Mouse (Mus musculus) CH12.LX (cell line): ENCODE data around the gene Ift27. TPM values are rescaled to one million over a fixed set of nuclear protein-coding genes. Genes with fewer than 3 reads are reported as not detected.

ENCODE experiments used
- DNase-seq: peaks from one replicate; pipeline ENCODE4 v3.0.0-alpha.2; 2013; ENCODE audit errors: extremely low read depth
- H3K27ac ChIP-seq: 2 replicates; pipeline ENCODE4 v1.5.1; 2012; ENCODE audit warnings: low read depth, mild to moderate bottlenecking, control low read depth, moderate library complexity; ENCODE audit not compliant: insufficient read depth
- H3K27me3 ChIP-seq: replicated peaks from 2 replicates; pipeline ENCODE3; 2012; ENCODE audit warnings: inconsistent platforms
- H3K36me3 ChIP-seq, 2 experiments: replicated peaks in 1 of 2; 2 replicates each; pipeline versions ENCODE3 to v1.6.1; 2012; ENCODE audit warnings: inconsistent platforms in 1 of 2, low read length in 1 of 2, mild to moderate bottlenecking in 1 of 2, mixed read lengths in 1 of 2, moderate library complexity in 1 of 2; ENCODE audit not compliant: control insufficient read depth in 1 of 2, insufficient read depth in 1 of 2
- H3K4me1 ChIP-seq, 2 experiments: 2 replicates each; pipeline ENCODE4 v1.6.1; 2012; ENCODE audit warnings: inconsistent platforms in 1 of 2, moderate library complexity in 1 of 2; ENCODE audit not compliant: insufficient read depth in 2 of 2, control insufficient read depth in 1 of 2
- H3K4me2 ChIP-seq: 2 replicates; pipeline ENCODE4 v1.6.1; 2012; ENCODE audit warnings: low read depth, mild to moderate bottlenecking, control low read depth; ENCODE audit not compliant: poor library complexity, insufficient read depth, severe bottlenecking
- H3K4me3 ChIP-seq, 3 experiments: fragments of 150-350 bp in 1 of 3; sonication (generic) in 1 of 3; replicated peaks in 1 of 3; 2 replicates each; pipeline versions ENCODE3 to v1.5.1; 2011 to 2012; ENCODE audit warnings: low read depth in 2 of 3, low read length in 2 of 3, mild to moderate bottlenecking in 2 of 3, moderate library complexity in 2 of 3, control low read depth in 1 of 3, improper control_type of control experiment in 1 of 3, inconsistent platforms in 1 of 3, mixed read lengths in 1 of 3; ENCODE audit not compliant: poor library complexity in 1 of 3
- H3K79me2 ChIP-seq: replicated peaks from 2 replicates; pipeline ENCODE4 v1.6.1; 2012; ENCODE audit warnings: mild to moderate bottlenecking, moderate library complexity; ENCODE audit not compliant: control insufficient read depth, poor library complexity, insufficient read depth, severe bottlenecking; ENCODE audit errors: extremely low read depth
- H3K9ac ChIP-seq: 2 replicates; pipeline ENCODE4 v1.6.1; 2012; ENCODE audit warnings: low read depth, mild to moderate bottlenecking, control low read depth, moderate library complexity; ENCODE audit not compliant: insufficient read depth
- H3K9me3 ChIP-seq: replicated peaks from 2 replicates; pipeline ENCODE3; 2012; ENCODE audit warnings: low read length, inconsistent platforms, mixed read lengths
- CHD1 ChIP-seq: IDR thresholded peaks from 2 replicates; pipeline ENCODE4 v1.6.1; 2012; ENCODE audit warnings: low read depth, low read length, improper control_type of control experiment, inconsistent platforms
- ELF1 ChIP-seq: IDR thresholded peaks from 2 replicates; pipeline ENCODE4 v1.6.1; 2014; ENCODE audit warnings: low read depth, mild to moderate bottlenecking, inconsistent platforms, low read length, improper control_type of control experiment
- EP300 ChIP-seq: IDR thresholded peaks from 2 replicates; pipeline ENCODE4 v1.6.1; 2011; ENCODE audit warnings: low read length, improper control_type of control experiment
- GABPA ChIP-seq: IDR thresholded peaks from 2 replicates; pipeline ENCODE4 v1.6.1; 2012; ENCODE audit warnings: low read depth, low read length, improper control_type of control experiment, inconsistent platforms; ENCODE audit not compliant: insufficient replicate concordance
- JUN ChIP-seq: IDR thresholded peaks from 2 replicates; pipeline ENCODE4 v1.6.1; 2011; ENCODE audit warnings: low read depth, mild to moderate bottlenecking, low read length, improper control_type of control experiment, moderate library complexity; ENCODE audit not compliant: insufficient read depth
- KAT2A ChIP-seq: IDR thresholded peaks from 2 replicates; pipeline ENCODE4 v1.6.1; 2012; ENCODE audit warnings: low read length, improper control_type of control experiment, inconsistent platforms; ENCODE audit not compliant: insufficient replicate concordance
- MAFK ChIP-seq: IDR thresholded peaks from 2 replicates; pipeline ENCODE4 v1.6.1; 2011; ENCODE audit warnings: low read length, improper control_type of control experiment; ENCODE audit not compliant: insufficient replicate concordance
- MEF2A ChIP-seq: IDR thresholded peaks from 2 replicates; pipeline ENCODE4 v1.6.1; 2014; ENCODE audit warnings: low read depth, mild to moderate bottlenecking, inconsistent platforms, low read length, improper control_type of control experiment, borderline replicate concordance
- NELFE ChIP-seq: IDR thresholded peaks from 2 replicates; pipeline ENCODE4 v1.6.1; 2011; ENCODE audit warnings: low read depth, low read length, improper control_type of control experiment
- PAX5 ChIP-seq: IDR thresholded peaks from 2 replicates; pipeline ENCODE4 v1.6.1; 2012; ENCODE audit warnings: low read length, inconsistent platforms, mixed read lengths
- SMC3 ChIP-seq: IDR thresholded peaks from 2 replicates; pipeline ENCODE4 v1.6.1; 2011; ENCODE audit warnings: low read depth, low read length, improper control_type of control experiment
- TCF12 ChIP-seq: IDR thresholded peaks from 2 replicates; pipeline ENCODE4 v1.6.1; 2014; ENCODE audit warnings: low read depth, mild to moderate bottlenecking, inconsistent platforms, low read length, improper control_type of control experiment
- ZKSCAN1 ChIP-seq: IDR thresholded peaks from 2 replicates; pipeline ENCODE4 v1.6.1; 2012; ENCODE audit warnings: low read depth, inconsistent platforms, low read length, improper control_type of control experiment, borderline replicate concordance
- ZMIZ1 ChIP-seq: IDR thresholded peaks from 2 replicates; pipeline ENCODE4 v1.6.1; 2012; ENCODE audit warnings: low read depth, mild to moderate bottlenecking, inconsistent platforms, low read length, improper control_type of control experiment
- ZNF384 ChIP-seq: IDR thresholded peaks from 2 replicates; pipeline ENCODE4 v1.6.1; 2012; ENCODE audit warnings: low read depth, low read length, improper control_type of control experiment, inconsistent platforms
- dilution Hi-C: fragments of 300-500 bp; cut with MboI; formaldehyde crosslinking; loops from 2 replicates; pipeline ENCODE4 v1.14.3; 2020; ENCODE audit warnings: low sequenced_read_pairs; ENCODE audit not compliant: extremely low pct_unique_long_range_greater_than_20kb, extremely low pct_ligation_motif_present
- in situ Hi-C: fragments of 300-500 bp; cut with MboI; formaldehyde crosslinking; loops from 3 replicates; pipeline ENCODE4 v1.14.3; 2019; ENCODE audit warnings: low sequenced_read_pairs, low pct_ligation_motif_present, low pct_unique_long_range_greater_than_20kb, mixed read lengths
- polyA plus RNA-seq: library from polyadenylated mRNA; unstranded; fragments of >175 nt; gene quantifications from 2 replicates; pipeline ENCODE4 v1.2.1, GENCODE M21; 2012; ENCODE audit warnings: low read depth; ENCODE audit not compliant: insufficient read length
- total RNA-seq, 2 experiments: library from RNA; depleted of rRNA; stranded (reverse); fragments of 300-350 nt in 1 of 2; fragments of >200 nt in 1 of 2; gene quantifications; 2 replicates each; pipeline ENCODE4 v1.2.3; 2012 to 2014

The Ift27 gene
- total and polyA plus RNA-seq, 3 experiments = 67.1 to 82.1 (median 72.1) TPM

DNA sequence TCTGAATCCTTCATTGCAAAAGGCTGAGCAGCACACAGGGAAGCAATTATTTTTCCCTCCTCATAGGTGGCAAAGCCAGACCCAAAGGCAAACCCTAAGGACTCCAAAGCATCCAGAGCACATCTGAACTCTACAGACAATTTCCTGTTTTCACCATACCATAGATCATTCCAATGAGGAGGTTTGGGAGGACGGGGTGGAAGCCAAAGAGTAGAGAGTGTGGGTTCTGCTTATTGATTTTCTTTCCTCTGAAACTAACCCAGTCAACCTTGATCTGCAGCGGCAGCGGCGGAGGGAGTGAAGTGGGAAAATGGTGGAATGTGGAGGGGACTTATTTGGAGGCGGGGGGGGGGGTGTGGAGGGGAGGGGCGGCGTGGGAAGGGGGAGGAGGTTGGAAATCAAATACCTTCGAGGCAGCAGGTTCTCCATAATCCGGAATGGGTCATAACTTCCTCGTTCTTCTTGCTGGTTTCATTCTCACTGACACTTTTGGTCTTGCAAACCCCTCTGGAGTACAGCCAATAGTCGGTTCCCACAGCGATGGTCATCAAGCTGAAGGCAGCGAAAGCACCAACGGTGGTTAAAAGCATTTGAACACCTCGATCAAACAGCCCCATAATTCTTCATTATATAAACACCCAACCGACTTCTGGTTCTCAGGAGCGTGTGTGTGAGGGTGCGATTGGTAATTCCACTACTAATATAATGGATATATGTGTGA lies 55.5 kb downstream of the Ift27 start:
- in situ Hi-C loops (no loop called here), dilution Hi-C loops (no loop called here)
- Histone ChIP-seq H3K9ac (no peak overlapping the region), H3K27me3 (peaks cover 64% of the 10 kb centered on the region), H3K9me3 (peaks cover 4% of the 10 kb centered on the region), H3K27ac (no peak overlapping the region), H3K79me2 (no peaks in the 10 kb centered on the region), H3K4me2 (no peak overlapping the region), H3K36me3 (no peaks in the 10 kb centered on the region), H3K4me3 (no peak overlapping the region)
- no peak for DNase-seq
- TF ChIP-seq ZNF384 = no peak
- no peak for TF ChIP-seq GABPA
- no peak for TF ChIP-seq SMC3
- TF ChIP-seq EP300 = no peak
- TF ChIP-seq MEF2A = no peak
- TF ChIP-seq, all 38 proteins: peak for 0
- H3K4me1 ChIP-seq = no peaks in the 10 kb centered on the region

DNA sequence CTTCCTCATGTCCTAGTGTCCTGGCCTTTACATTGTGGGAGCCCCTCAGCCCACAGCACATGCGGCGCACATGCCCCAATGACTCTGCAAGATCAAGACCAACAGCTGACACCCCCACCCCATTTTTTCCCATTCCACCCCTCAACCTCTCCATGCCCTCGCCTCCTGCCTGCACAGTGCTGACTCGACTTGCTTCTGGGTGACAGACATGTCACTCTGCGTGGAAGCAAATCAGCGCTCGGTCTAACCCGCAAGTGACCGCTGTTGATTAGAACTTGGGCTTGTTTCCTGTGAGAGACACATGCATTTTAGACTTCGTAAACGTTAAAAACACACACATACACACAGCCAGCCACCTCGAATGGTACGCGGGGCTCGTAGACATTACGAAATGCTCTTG lies 56.2 kb downstream of the Ift27 start:
- no peak for TF ChIP-seq ZKSCAN1
- no peak for TF ChIP-seq ZMIZ1
- no peak for TF ChIP-seq SMC3
- TF ChIP-seq PAX5 = no peak
- no peak for TF ChIP-seq NELFE
- no peak for TF ChIP-seq JUN
- TF ChIP-seq CHD1 = no peak
- in situ Hi-C loops = no loop called here

DNA sequence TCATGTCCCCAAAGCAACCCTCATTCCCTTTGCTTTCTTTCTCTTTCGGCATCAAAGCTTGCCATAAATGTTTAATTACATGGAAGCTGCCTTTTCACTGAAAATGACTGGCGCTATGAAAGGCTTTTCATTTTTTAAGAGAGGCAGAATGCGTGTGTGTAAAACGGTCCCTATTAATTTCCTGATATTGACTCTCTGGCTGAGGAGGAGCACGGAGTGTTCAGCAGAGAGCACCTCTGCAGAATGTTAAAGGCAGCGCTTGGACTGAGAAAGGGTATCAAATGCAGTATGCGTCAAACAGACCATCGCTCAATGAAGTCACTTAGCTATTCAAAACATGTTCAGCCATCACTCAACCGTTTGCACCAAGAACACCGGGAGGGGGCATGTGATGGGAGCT lies 57.0 kb downstream of the Ift27 start:
- in situ Hi-C loops (no loop called here), dilution Hi-C loops (no loop called here)
- no peak for TF ChIP-seq NELFE
- TF ChIP-seq MAFK = no peak
- TF ChIP-seq TCF12 = no peak
- TF ChIP-seq SMC3 = no peak
- no peak for TF ChIP-seq GABPA
- no peak for TF ChIP-seq ELF1
- no peak for TF ChIP-seq MEF2A
- no peak for TF ChIP-seq KAT2A
- no peak for TF ChIP-seq ZMIZ1

More for the DNA sequence above, 56.2 kb downstream of the Ift27 start:
- Histone ChIP-seq H3K79me2 (no peaks in the 10 kb centered on the region), H3K4me2 (no peak overlapping the region), H3K4me3 (no peak overlapping the region), H3K27me3 (peaks cover 65% of the 10 kb centered on the region), H3K9me3 (peaks cover 4% of the 10 kb centered on the region), H3K36me3 (no peaks in the 10 kb centered on the region), H3K4me1 (no peaks in the 10 kb centered on the region), H3K27ac (no peak overlapping the region), H3K9ac (no peak overlapping the region)
- dilution Hi-C loops = no loop called here
- no peak for DNase-seq

More for the DNA sequence above, 57.0 kb downstream of the Ift27 start:
- H3K4me3 ChIP-seq = no peak overlapping the region
- DNase-seq = no peak
- peaks cover 64% of the 10 kb centered on the region for H3K27me3 ChIP-seq
- no peak overlapping the region for H3K4me2 ChIP-seq
- no peaks in the 10 kb centered on the region for H3K36me3 ChIP-seq
- peaks cover 4% of the 10 kb centered on the region for H3K9me3 ChIP-seq
- no peak overlapping the region for H3K27ac ChIP-seq
- H3K79me2 ChIP-seq = no peaks in the 10 kb centered on the region
- H3K9ac ChIP-seq = no peak overlapping the region
- no peaks in the 10 kb centered on the region for H3K4me1 ChIP-seq
